Mouse (Mus musculus) forelimb bud, embryonic 11.5 days (tissue): ENCODE measurements around the gene Plxdc2.

ENCODE experiments used
- DNase-seq: peaks from one replicate; pipeline ENCODE4 v3.0.0-alpha.2; 2012; ENCODE audit warnings: low read depth, low spot score

Gene Plxdc2

DNA sequence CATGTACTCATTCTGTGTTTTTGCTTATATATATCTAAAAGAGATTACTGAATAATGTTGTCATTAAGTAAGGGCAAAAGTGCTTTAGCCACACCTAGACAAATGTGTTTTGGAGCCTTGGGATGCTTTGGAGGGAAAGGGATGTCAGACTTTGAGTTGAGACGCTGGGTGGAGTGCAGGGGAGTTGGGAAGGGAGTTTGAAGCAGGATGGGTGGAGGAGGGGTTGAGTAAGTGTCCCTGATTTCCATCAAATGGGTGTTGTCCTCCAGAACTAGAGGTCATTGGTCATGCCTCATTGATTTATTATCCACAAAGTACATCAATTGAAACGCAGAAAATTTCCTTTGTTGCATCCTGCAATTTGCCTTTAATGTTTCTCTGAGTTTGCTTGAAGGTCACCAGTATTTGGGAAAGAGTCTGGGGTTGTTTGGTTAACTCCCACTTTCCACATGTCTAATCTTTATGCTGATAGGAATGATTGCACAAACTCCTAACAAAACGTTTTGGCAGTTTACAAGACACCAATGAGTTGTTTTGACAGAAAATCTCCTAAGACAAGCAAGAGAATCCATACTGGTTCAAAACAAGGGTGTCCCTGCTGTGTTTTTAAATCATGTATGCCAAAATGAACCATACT is 58.4 kb downstream of the Plxdc2 start:
- no peak for DNase-seq

DNA sequence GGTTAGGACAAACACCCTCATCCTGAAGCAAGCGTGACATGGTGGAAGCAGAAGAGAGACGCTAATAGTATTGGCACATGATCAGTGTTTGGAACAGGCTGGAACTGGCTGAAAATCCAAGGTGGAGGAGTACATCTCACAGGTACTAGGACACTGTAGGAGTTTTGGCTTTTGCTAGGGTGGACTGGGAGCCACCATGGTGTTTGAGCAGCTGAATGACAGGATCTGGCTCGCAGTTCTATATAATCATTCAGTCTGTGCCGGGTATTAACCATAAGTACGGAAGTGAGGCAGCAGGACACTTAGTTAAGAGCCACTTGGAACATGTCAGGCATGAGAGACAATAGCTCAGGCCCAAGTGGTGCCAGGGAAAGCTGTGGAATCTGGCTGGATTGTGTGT is 82.9 kb downstream of the Plxdc2 start:
- DNase-seq = no peak

- no peak for DNase-seq
These were observed 86.5 kb downstream of the Plxdc2 start for GRCm38 (mm10) chr2:16442643-16443042.

GRCm38 (mm10) chr2:16447936-16448335 is 91.8 kb downstream of the Plxdc2 start:
- DNase-seq = no peak

DNA sequence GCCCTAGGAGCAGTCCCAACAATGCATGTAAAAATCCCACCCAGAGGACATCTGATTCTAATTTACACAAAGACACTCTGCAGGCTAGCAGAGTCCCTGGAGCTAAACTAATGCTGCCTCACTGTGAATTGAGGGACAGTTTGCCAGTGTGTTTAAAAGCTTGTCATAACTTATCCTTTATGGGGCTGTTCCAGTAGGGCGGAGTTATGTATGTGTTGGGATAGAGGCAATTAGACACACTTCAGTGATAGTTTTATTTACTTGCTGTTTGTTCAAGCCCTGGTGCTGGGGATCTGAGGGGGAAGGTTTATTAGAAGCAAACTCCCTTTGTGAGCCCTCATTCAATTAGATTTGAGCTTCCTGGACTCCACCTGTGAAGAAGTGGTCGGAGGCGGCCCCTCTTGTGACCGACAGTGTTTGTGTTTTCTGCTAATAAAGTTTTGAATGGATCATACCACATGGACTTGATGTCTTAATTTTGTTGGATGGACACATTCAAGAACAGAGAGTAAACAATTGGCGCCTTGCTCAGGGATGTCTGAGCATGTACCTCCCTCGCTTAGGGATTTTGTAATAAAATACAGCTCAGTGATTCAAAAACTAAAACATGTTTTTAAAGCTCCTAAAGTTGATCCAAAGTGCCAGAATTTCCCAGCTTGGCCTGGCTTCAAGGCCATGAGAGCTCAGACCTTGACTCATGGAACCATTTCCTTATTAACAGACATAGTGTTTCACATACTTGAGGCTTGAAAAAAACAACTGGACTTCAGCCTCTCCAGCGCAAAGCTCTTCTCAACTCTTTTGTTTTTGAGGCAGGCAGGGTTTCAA is 94.9 kb downstream of the Plxdc2 start:
- peak; percentile 77 for DNase-seq

GRCm38 (mm10) chr2:16451666-16452009 is 95.5 kb downstream of the Plxdc2 start:
- no peak for DNase-seq

DNA sequence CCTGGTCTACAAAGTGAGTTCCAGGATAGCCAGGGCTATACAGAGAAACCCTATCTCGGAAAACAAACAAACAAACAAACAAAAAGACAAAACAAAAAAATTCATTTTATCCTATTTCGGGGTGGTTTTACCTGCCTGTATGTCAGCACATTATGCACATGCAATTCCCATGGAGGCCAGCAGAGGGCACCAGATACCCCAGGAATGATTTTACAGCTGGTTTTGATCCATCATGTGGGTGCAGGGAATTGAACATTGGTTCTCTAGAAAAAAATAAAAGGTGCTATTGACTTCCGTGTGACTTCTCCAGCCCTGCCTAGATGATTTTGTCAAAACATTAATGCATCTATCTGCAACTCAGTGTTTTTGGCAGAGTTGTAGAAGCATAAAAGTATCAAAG is 96.0 kb downstream of the Plxdc2 start:
- no peak for DNase-seq

DNA sequence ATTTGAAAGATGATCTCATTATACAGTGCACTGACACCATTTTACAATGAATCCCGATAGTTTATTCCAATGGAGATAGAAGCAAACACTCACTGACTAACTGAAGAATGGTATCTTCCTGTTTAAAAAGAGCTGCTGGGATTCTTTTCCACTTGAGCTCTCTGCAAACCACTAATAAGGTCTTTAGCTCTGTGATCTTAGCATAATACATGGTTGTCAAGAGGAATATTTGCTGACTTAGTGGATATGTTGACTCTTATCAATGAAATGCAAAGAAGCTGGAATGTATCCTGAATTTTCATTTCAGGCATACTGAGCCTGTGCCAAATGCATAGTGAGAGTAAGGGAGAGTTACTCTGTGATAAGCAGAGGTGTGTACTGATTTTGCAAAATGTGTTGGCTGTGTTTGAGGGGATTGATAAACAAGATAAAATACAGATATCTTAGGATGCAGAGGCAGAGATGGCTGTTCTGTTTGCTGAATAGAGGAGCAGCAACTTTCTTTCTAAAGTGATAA is 100.2 kb downstream of the Plxdc2 start:
- no peak for DNase-seq

- no peak for DNase-seq
These were observed 103.4 kb downstream of the Plxdc2 start for GRCm38 (mm10) chr2:16459490-16459889.

- DNase-seq = peak; percentile 44
These were observed 114.0 kb downstream of the Plxdc2 start for GRCm38 (mm10) chr2:16470099-16470498.

DNA sequence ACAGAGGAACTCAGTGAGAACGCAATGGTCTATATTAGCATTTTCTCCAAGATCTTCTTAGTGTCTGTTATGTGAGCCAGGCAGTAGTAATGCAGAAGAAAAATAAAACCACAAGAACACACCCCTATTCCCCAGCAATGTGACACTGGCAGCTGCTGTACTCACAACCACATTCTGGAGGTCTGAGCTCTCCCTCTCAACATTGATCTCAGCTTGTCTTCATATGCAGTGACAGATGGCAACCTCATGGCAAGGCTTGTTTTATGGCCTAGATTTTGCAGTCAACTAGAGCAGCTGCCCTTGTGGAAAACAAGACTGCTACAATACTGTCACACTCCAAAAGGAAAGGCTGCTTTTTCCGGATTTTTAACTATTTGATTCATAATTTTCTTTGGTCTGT is 127.8 kb downstream of the Plxdc2 start:
- DNase-seq = peak; percentile 57

GRCm38 (mm10) chr2:16485970-16486369 is 129.9 kb downstream of the Plxdc2 start:
- peak; percentile 71 for DNase-seq

DNA sequence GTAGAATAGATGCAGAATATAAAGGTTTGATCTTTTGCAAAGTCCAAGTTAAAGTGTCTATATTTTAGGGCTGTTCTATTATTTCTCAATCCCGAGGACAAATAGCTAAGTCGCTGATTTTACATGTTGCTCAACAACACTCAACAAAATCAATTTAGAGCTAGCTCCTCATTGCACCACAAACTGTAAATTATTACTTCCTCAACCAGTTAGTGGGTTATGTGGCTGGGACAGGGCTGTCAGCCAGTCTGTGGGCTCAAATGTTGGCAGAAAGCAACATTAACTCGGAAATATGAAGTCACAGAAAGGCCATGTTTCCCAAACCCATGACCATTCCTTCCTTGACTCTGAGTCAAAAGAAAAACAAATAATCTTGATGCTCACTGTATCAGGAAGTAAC is 135.1 kb downstream of the Plxdc2 start:
- DNase-seq = no peak

GRCm38 (mm10) chr2:16502843-16503242 is 146.7 kb downstream of the Plxdc2 start:
- no peak for DNase-seq

GRCm38 (mm10) chr2:16507540-16508230 is 151.6 kb downstream of the Plxdc2 start:
- no peak for DNase-seq

GRCm38 (mm10) chr2:16518148-16518547 is 162.0 kb downstream of the Plxdc2 start:
- DNase-seq = no peak

DNA sequence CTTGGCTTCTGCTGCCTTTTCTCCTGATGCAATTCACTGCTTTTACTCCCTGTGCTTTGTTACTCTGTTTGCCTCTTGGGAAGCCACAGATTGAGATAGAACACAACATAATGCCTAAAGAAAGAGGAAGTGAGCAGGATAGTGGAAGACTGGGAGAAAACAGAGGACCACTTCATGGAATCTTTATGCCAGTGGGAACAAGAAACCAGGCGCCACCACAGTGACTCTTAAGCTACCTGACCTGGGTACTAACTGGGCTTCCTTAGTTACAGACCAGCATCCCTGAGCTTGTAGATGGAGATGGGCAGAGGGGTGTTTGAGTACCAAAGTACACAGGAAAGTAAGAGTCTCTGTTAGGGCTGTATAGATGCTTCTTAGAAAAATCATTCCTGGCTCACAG is 167.3 kb downstream of the Plxdc2 start:
- DNase-seq = no peak

- DNase-seq = peak; percentile 9
These were observed 176.1 kb downstream of the Plxdc2 start for GRCm38 (mm10) chr2:16532244-16532643.

DNA sequence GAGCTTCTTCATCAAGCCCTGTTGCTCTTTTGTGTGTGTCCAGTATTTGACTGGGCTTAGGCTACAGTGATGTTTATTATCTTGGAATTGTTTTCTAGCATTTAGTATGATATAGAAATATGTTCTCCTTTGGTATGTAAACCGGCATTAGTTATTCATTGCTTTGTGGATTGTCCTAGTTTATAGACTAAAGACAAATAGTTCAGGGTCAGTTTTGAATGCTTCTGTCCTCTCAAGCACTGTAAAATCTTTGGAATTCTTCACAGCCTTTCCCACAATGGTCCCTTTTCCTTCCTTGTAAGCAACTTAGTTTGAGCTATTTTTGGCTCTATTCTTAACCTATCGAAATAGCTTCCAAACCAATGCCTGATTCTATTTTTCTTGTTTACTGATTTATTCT is 178.5 kb downstream of the Plxdc2 start:
- no peak for DNase-seq

DNA sequence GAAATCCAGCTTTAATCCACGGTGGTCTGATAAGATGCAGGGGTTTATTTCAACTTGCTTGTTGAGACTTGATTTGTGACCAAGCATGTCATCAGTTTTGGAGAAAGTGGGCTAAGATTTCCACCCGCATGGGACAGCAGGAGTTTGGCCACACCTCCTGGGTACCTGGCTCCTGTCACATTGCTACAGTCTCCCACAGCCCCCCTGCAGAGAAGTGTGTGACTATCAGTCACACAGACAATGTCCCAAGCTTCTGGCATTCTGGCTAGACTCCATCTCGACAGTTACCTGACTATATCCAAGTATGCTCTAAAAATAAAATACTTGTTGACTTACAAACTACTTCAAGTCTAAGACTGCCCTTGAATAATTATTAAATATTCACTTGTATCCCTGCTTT is 185.1 kb downstream of the Plxdc2 start:
- no peak for DNase-seq

GRCm38 (mm10) chr2:16545207-16545606 is 189.1 kb downstream of the Plxdc2 start:
- peak; percentile 4 for DNase-seq

- no peak for DNase-seq
These were observed 203.2 kb downstream of the Plxdc2 start for GRCm38 (mm10) chr2:16559287-16559686.
